Mouse (Mus musculus): ENCODE data around the gene Mefv. TPM values are rescaled to one million over a fixed set of nuclear protein-coding genes. Genes with fewer than 3 reads are reported as not detected.

The Mefv gene
- polyA plus RNA-seq (2021; fragmentation: Nextera tagmentation): not detected in 2 replicates
- long read RNA-seq, experiment 1: 0 reads
- long read RNA-seq, experiment 2: 0 reads

GRCm38 (mm10) chr16:3717980-3718379 is at the start of gene Mefv:
Gene Mefv, minus strand, starts transcription at chr16:3718097.

DNA sequence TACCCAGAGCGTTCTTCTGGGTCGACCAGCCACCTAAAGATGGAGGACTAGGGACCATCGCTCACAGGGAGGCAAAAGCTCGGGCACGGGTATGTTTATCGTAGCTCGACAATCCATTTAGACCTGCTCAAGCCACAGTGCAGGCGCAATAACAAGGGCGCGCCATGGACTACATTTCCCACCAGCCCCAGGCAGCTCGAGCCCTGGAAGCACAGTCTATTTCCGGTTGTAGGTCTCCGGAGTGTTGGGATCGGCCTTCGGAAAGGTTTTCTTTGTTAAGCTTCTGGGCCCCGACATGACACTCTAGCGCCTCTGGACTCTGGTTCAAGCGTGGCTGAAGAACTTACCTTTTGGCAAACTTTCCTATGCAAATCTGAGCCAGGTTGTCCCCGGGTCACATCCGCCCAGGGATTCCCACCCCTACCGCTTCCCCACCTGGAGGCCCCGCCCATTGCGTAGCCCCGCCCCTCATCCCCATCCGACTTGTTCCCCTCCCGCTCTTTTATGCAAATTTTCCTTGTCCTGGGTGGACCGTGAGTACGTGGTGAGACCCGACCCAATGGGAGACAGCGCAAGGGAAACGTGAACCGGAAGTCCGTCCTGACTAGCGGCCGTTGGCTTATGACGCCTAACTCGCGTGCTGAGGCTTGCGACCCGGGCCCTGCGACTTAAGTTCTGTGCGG is 25.7 kb upstream of the Mefv start, which contains the start of gene Zfp263:
Zfp263 (plus strand) TSS at position 591 of the 683 bp plus-strand sequence.

Other genes starting within 250 kb of the Mefv start
- not detected in 2 replicates for gene Olfr161, start 127.1 kb downstream of the Mefv start, polyA plus RNA-seq (2021; fragmentation: Nextera tagmentation)
- 5.4 and 7.1 TPM in 2 replicates for gene Zfp263, start 26.0 kb upstream of the Mefv start, polyA plus RNA-seq (2021; fragmentation: Nextera tagmentation)
- gene Olfr15, start 112.8 kb upstream of the Mefv start, polyA plus RNA-seq (2021; fragmentation: Nextera tagmentation): not detected in 2 replicates
- gene Zfp174, start 129.2 kb upstream of the Mefv start, polyA plus RNA-seq (2021; fragmentation: Nextera tagmentation): 1.2 and 1.3 TPM in 2 replicates
- gene Naa60, start 154.3 kb upstream of the Mefv start, polyA plus RNA-seq (2021; fragmentation: Nextera tagmentation): 82.1 and 85.9 TPM in 2 replicates
- 3.8 and 6.6 TPM in 2 replicates for gene Zfp597, start 166.5 kb upstream of the Mefv start, polyA plus RNA-seq (2021; fragmentation: Nextera tagmentation)
- 7.8 and 12.0 TPM in 2 replicates for gene Gm20695, start 166.6 kb upstream of the Mefv start, polyA plus RNA-seq (2021; fragmentation: Nextera tagmentation)
- gene 1700037C18Rik, start 190.6 kb upstream of the Mefv start, polyA plus RNA-seq (2021; fragmentation: Nextera tagmentation): 9.5 and 9.8 TPM in 2 replicates
- gene Cluap1, start 190.7 kb upstream of the Mefv start, polyA plus RNA-seq (2021; fragmentation: Nextera tagmentation): 27.6 and 30.3 TPM in 2 replicates